Mouse (Mus musculus): ENCODE data around the gene Myef2. TPM values are rescaled to one million over a fixed set of nuclear protein-coding genes. Genes with fewer than 3 reads are reported as not detected.

Myef2 gene
- 42.9 and 48.2 TPM in 2 replicates for polyA plus RNA-seq (2021; fragmentation: Nextera tagmentation)
- long read RNA-seq, experiment 1, partial matches to known transcripts: 46 of 132 reads
- long read RNA-seq, experiment 1, other reads (novel, unspliced or antisense): 86 of 132 reads
- long read RNA-seq, experiment 2, partial matches to known transcripts: 9 of 80 reads
- long read RNA-seq, experiment 2, other reads (novel, unspliced or antisense): 71 of 80 reads

DNA sequence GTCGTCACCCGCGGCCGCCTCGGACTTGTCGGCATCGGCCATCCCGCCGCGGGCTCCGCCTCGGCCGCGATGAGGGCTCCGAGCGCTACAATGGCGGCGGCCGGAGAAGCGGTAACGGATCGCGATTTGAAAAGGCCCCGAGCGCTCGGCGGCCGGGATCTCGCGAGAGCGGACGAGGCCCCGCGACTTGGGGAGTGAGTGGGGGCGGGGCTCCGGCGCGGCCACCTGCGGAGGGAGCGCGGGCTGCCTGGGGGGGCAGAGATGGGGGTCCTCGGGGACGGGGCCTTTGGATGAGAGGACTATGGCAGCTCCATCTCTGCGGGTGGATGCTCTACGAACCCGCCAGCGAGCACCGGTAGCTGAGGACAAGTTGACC lies at the start of gene Myef2:
Gene Myef2 (minus strand): TSS at position 185 of the 376 bp plus-strand sequence.

DNA sequence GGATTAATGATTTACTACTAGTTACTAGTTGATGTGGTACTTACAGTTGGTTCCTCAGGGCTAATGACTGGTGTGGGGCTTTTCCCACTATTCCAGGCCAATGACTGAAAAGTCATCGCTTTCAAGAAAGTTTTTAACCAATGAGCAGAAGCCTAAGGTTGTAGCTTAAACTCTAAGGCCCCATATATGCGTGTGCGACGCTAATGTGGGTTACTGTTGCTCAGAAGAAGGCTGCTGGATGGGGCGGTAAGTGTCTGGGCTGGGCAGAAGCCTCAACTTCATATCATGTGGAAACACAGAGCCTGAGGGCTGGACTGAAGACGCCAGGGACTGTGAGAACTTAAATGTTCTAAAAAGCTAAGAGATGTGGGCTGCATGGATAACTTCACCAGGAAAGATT lies 28.9 kb upstream of the Myef2 start, which contains the start of gene Slc12a1:
Gene Slc12a1 (plus strand): TSS at position 118 of the 400 bp plus-strand sequence.

DNA sequence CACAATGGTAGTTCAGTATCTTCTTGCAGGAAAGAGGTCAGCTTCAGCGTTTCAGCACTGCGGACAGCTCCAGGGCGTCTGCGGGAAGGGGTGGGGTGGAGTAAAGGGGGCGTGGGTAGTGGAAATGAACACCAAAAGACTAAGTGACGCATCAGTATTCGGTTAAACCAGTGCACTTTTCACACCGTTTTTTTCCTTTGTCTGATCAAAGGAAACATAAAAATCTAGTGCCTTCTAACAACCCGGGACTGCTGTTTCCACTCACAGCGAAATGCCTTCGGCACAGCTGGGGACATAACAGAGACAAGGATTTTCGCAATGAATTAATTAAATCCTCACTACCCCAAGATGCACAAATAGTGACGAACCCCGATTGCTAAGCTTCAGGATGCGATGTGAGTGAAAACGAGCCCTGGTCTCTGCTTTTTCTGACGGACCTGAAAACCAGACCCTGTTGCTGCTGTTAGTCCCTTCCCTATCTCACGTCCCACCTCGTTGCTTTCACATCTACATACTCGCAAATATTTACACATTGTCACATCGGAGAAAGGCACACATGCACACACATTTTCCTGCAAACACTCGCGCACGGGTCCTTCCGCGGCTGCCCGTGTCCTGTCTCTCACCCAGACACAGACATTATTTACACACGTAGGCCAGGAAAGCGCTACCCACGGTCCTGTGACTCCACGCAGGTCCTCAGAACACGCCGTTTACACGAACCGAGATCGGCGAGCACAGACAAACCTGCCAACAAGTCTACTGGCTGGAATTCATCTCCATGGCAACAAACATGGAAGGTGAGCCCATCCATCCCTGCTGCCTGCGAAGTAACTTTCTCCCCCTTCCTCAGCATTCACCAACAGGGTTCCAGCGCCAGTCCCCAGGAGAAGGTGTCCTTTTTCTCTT lies 12.7 kb upstream of the Myef2 start, which contains the start of gene Ctxn2:
Gene Ctxn2 (plus strand): TSS at position 790 of the 909 bp plus-strand sequence.

DNA sequence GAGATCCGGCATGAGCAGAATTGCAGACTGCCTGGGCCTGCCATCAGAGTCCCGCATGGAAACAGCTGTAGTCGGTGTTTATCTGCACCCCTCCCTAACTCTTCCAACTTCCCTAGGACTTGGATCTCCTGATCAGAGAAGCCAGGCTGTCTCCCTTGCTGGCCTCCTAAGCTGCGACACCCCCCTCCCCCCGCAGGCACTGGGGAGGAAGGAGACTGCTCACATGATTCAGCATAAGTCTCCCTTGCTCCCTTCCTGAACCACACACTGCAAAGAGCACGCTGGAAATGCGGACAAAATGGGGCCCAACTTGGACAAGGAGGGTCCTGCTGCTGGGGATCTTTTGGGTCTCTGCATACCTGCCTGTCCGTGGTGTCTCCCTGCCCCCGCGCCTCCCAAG lies 55.6 kb downstream of the Myef2 start, which contains the start of gene Slc24a5:
Gene Slc24a5 (plus strand): TSS at position 231 of the 400 bp plus-strand sequence.

Other genes with a start within 250 kb of the Myef2 start
- gene Slc24a5, start 55.5 kb downstream of the Myef2 start, polyA plus RNA-seq (2021; fragmentation: Nextera tagmentation): 0.18 and 0.70 TPM in 2 replicates
- gene Ctxn2, start 13.0 kb upstream of the Myef2 start, polyA plus RNA-seq (2021; fragmentation: Nextera tagmentation): 29.2 and 36.0 TPM in 2 replicates
- gene Slc12a1, start 28.8 kb upstream of the Myef2 start, polyA plus RNA-seq (2021; fragmentation: Nextera tagmentation): not detected in 2 replicates
- 47.4 and 48.8 TPM in 2 replicates for gene Dut, start 123.5 kb upstream of the Myef2 start, polyA plus RNA-seq (2021; fragmentation: Nextera tagmentation)

Data from left cerebral cortex, adult 6 months (tissue).